Mouse (Mus musculus): ENCODE measurements around the gene Cbx6. TPM values are rescaled to one million over a fixed set of nuclear protein-coding genes. Genes with fewer than 3 reads are reported as not detected.

Gene Cbx6
- polyA plus RNA-seq (2017; shearing (Covaris generic)): 10 to 100 TPM; 10.5 to 13.1 (median 10.9) TPM

- peak; percentile 78 for ATAC-seq
Observed at GRCm38 (mm10) chr15:79834130-79834880, at the start of gene Cbx6, which contains the start of gene Npcd. TSS of gene Cbx6 (minus strand) at chr15:79834688. TSS of gene Npcd (minus strand) at chr15:79834237.

- ATAC-seq: peak; percentile 92
Observed at GRCm38 (mm10) chr15:79883352-79883822, 48.9 kb upstream of the Cbx6 start.

- peak; percentile 51 for ATAC-seq
Observed at GRCm38 (mm10) chr15:79882623-79883267, 48.3 kb upstream of the Cbx6 start.

- ATAC-seq: no peak
Observed at GRCm38 (mm10) chr15:79880477-79880876, 46.0 kb upstream of the Cbx6 start.

- no peak for ATAC-seq
Observed at GRCm38 (mm10) chr15:79879319-79879718, 44.8 kb upstream of the Cbx6 start.

DNA sequence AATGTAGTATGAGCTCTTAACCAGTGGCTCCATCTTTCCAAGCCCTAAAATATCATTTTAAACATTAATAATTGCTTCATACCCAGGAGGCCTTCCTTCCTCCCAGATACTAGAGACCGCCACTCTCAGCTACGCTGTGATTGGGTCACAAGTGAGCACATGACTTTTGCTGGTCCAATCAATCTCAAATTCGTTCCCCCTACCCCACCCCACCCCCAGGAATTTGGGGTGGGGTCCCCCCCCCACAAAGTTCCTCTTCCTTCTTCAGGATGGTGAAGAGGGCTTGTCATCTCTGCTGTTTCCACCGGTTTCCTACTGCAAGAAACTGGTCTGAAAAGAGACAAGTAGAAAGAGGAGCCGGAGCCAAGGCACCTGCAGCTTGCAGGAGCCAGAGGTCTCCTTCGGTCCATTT, 44.2 kb upstream of the Cbx6 start:
- ATAC-seq: no peak

GRCm38 (mm10) chr15:79875261-79875995, 40.9 kb upstream of the Cbx6 start:
- ATAC-seq: no peak

- no peak for ATAC-seq
Observed at GRCm38 (mm10) chr15:79873995-79874394, 39.5 kb upstream of the Cbx6 start.

DNA sequence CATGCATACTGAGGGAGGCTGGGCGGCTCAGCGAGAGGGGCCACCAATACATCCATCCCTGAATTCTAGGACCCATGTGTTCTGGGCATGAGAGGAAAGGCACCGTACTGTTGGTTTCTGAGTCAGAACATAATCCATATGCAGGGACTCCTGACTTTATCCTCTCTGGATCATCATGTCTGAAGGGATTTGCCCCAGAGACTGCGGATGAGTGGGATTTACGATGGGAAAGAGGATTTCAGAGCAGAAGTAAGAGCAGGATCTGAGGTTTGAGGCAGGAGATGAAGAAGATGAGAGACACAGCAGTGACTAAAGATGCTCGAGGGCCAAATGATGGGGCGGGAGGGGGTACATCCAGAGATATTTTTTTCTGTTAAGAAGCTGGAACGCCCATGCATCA, 39.1 kb upstream of the Cbx6 start:
- no peak for ATAC-seq

DNA sequence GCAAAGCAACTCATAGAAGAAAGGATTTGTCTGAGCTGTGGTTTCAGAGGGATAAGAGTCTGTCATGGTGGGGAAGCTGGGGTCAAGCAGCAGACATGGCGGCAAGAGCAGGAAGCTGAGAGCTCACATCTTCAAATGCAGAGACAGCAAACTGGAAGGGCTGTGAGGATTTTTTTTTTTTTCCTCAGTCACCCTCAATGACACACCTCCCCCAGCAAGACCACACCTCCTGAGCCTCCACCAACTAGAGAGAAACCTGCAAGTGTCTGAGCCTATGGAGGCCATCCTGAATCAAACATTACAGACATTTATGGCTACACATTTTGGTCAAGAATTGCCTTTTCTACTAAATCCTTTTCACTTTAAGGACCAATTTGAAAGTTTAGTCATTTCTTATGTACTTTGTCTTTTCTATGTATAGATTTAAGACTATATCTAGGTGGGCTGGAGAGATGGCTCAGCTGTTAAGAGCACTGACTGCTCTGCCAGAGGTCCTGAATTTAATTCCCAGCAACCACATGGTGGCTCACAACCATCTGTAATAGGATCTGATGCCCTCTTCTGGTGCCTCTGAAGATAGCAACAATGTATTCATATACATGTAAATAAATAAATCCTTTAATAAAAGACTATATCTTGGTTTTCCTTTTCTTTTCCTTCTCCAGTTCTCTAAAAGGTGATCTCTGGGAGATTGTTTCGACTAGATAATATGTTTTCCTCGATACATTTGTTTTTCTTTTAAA, 32.9 kb upstream of the Cbx6 start:
- no peak for ATAC-seq

- no peak for ATAC-seq
Observed at GRCm38 (mm10) chr15:79859821-79860220, 25.3 kb upstream of the Cbx6 start.

- no peak for ATAC-seq
Observed at GRCm38 (mm10) chr15:79858979-79859378, 24.5 kb upstream of the Cbx6 start.

DNA sequence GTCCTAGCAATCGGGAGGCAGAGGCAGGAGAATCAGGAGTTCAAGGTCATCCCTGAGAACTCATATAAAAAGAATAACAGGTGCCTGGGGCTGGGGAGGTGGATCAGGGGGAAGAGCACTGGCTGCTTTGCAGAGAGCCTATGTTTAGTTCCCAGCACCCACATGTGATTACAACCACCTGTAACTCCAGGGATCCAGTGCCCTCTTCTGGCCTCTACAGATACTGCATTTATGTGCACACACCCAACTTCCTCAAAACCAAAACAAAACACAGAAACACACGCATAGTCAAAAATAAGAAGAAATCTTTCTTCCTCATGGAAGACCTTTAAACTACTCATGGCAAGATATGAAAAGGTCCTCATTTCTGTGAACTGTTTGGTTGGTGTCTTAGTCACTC, 15.7 kb upstream of the Cbx6 start:
- no peak for ATAC-seq

DNA sequence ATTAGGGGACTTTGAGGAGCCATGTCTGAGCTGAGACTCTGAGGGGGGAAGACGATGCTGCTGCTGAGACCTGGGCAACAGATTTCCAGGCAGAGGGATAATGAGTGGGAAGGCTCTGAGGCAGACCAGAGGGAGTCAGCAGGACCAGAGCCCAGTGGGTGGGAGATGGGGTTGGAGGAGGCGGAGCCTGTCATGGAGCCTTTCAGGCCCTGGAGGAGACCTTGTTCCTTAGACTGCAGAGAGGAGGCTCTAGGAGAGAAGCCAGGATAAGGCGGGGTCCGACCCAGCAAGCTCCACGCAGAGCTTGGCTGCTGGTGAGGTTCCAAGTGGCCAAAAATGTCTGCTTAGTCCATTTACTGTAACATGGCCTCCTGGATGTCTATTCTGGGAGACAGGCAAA, 12.6 kb upstream of the Cbx6 start:
- no peak for ATAC-seq

DNA sequence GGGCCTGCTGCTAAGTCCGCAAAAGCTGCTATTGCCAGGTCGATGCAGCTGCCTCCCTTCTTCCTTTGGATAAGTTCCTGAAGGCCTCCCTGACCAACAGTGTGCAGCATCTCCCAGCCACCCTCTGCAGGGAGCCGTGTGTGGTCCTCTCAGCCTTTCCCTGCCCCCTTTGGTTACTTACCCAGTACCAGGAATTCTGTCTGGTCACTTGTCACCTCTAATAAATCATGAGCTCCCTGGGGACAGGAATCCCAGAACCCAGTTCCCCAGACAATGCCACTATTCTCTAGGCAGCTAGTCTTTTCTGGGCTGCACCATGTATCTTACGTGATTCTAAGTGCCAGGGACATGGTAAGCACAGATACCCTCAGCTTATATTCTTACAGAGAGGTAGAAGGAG, 11.5 kb upstream of the Cbx6 start:
- no peak for ATAC-seq

DNA sequence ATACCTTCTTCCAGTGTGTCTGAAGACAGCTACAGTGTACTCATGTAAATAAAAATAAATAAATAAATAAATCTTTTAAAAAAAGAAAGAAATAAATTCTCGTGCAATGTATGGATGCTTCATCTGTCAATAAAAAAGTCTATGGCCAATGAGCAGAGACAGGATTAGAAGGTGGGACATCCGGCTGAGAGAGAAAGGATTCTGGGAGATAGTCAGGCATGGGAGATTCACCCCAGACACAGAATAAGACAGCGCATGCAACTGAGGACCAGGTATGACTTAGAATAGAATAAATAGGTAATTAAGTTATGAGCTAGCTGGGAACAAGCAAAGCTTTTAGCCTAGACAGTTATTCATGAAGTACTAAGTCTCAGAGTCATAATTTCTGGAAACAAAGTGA, 8.5 kb upstream of the Cbx6 start:
- no peak for ATAC-seq

DNA sequence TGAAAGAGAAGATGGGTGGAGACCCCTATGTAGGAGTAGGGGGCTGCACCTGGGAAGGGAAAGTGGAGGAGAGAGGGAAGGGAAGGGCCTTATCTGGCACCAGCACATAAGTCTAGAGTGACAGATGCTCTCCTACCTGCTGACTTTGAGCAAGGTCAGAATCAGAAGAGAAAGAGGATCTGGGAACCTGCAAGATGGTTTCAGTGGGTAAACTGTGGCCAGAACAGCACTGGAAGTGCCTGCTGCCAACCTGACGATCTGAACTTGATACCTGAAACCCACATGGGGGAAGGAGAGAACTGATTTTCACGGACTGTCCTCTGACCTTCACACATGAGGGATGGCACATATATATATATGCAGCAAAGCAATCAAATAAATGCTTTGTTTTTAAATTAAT, 5.8 kb upstream of the Cbx6 start:
- ATAC-seq: no peak

DNA sequence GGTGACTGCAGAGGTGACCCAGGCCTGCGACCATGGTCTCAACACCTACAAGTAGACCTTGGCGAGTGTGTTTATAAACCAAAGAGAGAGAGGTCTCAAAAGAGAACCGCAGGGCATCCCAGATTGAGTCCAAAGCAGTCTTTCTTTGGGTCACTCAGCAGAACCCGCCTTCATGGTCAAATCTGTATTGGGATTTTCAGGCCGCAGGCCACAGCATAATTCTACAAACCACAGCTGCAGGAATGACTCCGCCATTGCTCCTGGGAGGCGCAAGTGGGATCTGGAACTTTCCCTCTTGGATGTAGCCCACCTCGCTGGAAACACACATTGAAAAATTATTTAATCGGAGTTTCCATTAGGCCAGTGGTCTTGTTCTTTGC, 383 bp upstream of the Cbx6 start:
- no peak for ATAC-seq

DNA sequence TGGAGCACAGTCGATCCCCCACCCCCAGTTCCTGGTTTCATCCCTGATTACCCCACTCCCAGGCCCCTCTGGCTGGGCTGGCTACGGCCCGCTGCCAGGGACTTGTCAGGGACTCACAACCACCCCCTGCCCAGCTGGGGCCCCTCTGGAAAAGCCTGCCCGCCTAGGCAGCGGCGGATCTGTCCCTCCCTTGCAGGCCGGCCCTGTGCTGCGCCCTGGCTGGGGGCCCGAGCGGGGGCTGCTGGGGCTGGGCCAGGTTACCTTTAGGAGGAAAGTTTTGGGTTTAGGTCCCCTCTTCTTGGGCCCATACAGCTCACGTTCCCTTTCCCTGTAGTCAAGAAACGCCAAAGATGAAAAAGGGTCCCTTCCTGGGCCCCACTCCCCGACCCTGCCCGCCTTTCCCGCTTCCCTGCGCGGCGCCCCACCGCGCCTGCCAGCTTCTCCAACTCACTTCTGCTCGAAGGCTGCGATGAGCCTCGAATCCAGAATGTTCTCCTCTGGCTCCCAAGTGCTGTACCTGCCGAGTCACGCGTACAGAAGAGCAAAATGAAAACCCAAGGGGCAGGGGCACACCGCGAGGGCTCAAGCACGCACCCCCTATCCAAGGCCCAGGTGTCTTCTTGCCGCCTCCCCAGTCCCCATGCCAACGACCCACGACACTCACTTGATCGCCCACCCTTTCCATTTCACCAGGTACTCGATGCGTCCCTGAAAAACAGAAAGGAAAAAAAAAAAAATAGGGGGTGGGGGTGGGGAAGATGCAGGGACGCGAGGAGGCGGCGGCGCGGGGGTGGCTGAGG, 1.0 kb downstream of the Cbx6 start:
- peak; percentile 2 for ATAC-seq

- peak; percentile 49 for ATAC-seq
Observed at GRCm38 (mm10) chr15:79832064-79832900, 2.2 kb downstream of the Cbx6 start.

DNA sequence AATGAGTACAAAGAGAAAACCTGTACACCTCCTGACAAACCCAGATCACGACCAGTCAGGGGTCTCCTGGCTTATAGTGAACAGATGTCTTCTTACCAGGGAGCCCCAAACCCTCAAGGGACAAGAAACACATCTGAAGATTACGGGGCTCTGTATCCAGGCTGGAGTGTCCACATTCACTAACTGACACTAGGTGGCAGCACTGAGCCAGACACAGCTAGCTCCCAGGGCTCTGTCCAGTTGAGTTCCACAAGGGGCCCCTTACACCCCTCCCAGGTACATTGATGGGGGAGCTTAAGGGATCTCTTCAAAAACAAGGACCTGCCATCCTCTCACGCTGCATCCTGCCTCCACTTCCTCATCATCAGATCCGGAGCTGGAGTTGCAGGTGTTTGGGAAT, 4.1 kb downstream of the Cbx6 start:
- peak; percentile 44 for ATAC-seq

Data from inflammation-experienced regulatory T-cells, adult 6 months (primary cell).